Mouse (Mus musculus) activated CD4-positive, CD25-positive, alpha-beta regulatory T cell, adult 4 months (primary cell): ENCODE measurements around the gene Babam1. TPM values are rescaled to one million over a fixed set of nuclear protein-coding genes. Genes with fewer than 3 reads are reported as not detected.

Experiments used
- ATAC-seq: one replicate; pipeline ENCODE4 v1.8.0; 2017
- polyA plus RNA-seq, 2 experiments: library from polyadenylated mRNA; unstranded; fragments of 100-300 nt; shearing (Covaris generic); gene quantifications; one replicate each; pipeline ENCODE4 v1.2.1; 2017

The Babam1 gene
- polyA plus RNA-seq = 10 to 100 TPM; 59.2 to 67.9 TPM

DNA sequence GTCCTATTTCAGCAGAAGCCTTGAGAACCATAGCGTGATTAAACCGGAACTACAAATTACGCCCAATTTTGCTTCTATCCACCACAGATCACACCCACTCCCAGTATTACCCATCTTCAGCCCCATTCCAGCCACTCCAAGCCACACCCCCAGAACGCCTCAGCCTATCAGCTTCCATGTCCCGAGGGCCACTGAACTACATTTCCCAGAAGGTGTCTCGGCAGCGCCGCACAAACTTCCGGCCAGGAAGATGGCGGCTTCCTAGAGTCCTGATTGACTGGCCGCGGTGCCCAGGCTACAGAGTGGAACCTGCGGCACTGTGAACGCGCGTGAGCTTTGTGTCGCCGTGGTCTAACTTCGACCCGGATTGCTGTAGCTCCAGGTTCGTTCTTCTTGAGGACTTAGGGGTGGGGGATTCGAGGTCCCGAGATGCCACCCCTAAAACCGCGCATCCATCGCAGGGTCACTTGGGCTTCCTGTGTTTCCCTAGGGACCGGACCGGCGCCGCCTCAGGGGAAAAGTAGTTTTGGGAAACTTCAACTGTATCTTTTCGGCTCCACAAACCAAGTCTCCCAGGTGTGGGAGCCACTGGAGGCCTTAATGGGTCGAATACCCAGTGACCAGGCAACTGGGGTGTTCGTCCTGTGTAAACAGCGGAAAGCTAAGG, at the start of gene Babam1:
Gene Babam1, plus strand, starts transcription at position 223 of the 667 bp plus-strand sequence.
- peak; percentile 99 for ATAC-seq

GRCm38 (mm10) chr8:71351117-71351516, 45.5 kb upstream of the Babam1 start:
- ATAC-seq = no peak

DNA sequence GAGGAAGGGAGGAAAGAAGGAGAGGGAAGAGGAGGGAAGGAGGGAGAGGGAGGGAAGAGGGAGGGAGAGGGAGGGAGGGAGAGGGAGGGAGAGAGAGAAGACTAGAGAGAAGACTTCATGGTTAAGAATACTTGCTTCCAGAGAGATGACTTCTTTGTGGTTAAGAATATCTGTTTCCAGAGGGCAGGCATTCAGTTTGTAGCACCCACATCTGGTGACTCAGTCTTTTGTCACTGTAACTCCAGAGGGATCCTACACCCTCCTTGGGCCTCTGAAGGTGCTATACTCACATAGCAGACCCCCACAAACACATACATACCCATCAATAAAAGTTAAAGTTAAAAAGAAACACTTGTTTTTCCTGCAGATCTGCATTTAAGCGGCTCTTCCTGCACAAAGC, 45.1 kb upstream of the Babam1 start:
- ATAC-seq = no peak

DNA sequence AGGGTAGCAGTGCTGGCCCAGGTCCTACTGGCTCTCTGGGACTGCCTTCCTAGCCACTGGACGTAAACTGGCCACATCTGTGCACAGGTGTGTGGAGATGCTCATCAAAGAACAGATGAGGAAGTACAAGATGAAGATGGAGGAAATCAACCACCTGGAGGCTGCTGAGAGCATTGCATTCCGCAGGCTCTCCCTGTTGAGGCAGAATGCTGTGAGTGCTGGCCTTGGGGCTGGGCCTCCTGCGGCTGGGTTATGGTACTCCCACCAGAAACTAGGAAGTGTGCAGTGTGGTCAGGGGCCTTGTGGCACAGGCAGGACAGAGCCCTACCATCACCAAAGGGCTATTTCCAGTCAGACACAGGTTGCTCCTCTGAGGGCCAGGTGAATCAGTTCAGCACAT, 38.6 kb upstream of the Babam1 start:
- ATAC-seq = no peak

DNA sequence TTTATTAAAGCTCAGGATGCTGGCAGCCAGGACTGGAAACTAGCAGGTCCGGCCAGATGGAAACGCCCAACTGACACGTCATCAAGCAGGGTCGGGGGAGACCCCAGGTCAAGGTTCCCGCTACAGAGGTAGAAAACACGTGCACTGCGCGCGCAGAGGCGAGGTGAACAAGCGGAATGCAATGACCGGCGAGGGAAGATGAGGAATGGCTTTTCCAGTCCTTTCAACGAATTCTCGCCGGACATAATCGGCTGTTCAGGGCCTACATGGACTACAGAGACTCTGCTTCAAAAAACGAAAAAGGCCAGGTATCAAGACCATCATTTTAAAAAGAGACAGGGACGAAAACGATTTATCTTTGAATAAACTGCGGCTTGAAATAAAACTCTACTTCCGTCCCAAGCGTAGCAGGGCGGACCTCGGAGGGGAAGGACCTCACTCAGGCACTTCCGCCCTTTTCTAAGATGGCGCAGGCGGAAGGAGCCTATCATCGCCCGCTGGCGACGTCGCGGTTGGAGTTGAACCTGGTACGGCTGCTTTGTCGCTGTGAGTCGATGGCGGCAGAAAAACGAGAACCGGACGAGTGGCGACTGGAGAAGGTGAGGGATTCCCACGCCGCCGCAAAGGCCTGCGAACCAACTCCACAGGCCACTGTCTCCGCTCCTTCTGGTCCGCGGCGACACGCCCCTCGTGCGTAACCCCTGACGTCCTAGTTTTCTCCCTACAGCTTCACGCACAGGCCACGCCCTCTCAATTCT, 29.7 kb upstream of the Babam1 start, which contains the start of gene Use1:
Gene Use1, plus strand, starts transcription at position 78 of the 758 bp plus-strand sequence.
- peak; percentile 70 for ATAC-seq

DNA sequence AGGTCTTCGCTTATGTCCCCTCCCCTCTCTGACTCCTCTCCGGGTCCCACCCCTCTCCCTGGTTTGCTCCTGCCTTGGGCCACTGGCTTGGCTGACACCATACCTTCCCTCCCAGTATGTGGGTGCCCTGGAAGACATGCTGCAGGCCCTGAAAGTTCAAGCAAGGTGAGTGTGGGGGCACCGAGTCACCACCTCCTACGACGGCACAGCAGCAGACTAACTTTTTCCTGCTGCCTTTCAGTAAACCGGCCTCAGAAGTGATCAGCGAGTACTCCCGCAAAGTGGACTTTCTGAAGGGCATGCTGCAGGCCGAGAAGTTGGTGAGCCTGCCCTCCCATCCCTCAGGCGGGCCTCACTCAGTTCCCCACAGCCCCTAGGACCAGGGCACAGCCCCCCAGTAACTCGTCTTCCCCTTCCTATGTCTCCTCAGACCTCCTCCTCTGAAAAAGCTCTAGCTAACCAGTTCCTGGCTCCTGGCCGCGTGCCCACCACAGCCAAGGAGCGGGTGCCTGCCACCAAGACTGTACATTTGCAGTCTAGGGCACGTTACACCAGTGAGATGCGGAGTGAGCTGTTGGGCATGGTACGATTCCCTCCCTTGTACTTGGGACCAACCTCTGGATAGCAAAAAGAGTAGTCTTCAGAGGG, 29.0 kb upstream of the Babam1 start:
- ATAC-seq = no peak

DNA sequence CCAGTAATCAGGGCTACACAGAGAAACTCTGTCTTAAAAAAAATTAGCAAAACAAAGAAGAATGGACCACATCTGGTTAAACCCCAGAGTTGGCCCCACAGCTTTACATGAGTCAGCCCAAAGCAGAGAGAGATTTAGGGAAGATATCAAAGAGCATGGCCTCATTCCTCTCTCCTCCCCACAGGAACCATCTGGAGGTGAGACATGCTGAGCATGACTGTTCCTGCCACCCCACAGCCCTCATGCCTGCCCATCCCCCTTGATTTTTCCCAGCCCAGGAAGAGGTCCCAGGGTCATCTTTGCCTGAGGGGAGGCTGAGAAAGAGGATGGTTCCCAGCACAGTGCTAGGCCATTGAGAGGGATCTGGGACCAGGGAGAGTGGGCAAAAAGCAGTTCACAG, 28.3 kb upstream of the Babam1 start:
- no peak for ATAC-seq

DNA sequence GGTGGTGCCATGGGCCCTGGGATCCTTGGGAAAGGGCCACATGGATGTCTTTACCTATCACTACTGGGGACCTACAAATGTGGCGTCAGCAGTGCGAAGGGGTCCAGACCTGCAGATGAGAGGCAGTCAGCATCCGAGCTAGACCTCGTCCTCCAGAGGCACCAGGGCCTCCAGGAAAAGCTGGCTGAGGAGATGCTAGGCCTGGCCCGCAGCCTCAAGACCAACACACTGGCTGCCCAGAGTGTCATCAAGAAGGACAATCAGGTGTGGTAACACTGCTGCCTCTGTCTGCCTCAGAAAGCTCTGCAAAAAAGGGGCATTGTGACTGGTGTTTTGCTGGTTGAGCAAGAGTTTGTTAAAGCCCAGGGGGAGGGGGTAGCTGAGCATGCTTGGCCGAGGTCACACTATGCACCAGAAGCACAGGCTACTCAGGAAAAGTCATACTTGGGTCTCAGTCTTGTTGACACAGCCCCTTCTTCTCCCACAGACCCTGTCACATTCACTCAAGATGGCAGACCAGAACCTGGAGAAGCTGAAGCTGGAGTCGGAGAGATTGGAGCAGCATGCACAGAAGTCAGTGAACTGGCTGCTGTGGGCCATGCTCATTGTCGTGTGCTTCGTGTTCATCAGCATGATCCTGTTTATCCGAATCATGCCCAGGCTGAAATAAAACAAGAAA, 27.5 kb upstream of the Babam1 start:
- no peak for ATAC-seq

DNA sequence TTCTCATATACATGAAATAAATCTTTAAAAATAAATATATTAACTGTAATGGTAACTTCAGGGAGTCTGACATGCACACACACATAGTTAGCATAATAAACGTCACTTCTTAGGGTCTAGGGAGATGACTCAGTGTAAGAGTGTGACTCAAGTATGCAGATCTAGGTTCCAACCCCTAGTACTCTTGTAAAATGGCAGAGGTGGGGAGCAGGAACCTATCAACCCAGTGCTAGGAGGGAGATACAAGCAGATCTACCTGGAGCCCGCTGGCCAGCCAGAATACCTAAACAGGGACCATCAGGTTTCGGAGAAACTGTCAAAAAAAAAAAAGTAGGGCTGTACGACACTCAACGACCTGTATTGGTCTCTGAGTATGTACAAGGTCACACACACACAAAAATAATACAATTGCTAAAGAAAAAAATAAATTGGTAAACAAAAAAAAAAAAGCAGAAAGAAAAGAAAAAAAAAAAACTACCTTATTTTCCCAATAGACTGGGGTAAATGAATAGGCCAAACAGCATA, 25.9 kb upstream of the Babam1 start:
- ATAC-seq = no peak

GRCm38 (mm10) chr8:71371236-71371848, 25.3 kb upstream of the Babam1 start, which contains the start of gene Ocel1:
Gene Ocel1 (plus strand): TSS chr8:71371298.
- peak; percentile 81 for ATAC-seq

- ATAC-seq = no peak
Measured at GRCm38 (mm10) chr8:71372427-71372826, 24.2 kb upstream of the Babam1 start.

DNA sequence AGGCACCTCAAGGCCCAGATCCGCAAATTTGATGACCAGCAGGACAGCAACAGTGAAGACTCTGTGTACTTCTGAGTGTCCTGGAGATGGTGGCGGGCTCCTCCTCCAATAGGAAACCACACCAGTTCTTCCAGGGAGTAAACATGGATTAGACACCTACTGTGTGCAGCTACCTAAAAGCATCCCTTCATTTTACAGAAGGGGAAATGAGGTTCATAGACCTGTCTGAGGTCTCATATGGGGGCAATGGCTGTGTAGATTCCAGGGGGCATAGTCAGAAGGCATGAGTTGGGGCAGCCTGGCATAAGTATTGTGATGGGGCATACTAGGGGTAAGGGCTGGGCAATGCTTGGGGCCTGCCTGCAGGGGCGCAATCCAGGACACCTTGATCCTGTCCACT, 23.7 kb upstream of the Babam1 start:
- no peak for ATAC-seq

DNA sequence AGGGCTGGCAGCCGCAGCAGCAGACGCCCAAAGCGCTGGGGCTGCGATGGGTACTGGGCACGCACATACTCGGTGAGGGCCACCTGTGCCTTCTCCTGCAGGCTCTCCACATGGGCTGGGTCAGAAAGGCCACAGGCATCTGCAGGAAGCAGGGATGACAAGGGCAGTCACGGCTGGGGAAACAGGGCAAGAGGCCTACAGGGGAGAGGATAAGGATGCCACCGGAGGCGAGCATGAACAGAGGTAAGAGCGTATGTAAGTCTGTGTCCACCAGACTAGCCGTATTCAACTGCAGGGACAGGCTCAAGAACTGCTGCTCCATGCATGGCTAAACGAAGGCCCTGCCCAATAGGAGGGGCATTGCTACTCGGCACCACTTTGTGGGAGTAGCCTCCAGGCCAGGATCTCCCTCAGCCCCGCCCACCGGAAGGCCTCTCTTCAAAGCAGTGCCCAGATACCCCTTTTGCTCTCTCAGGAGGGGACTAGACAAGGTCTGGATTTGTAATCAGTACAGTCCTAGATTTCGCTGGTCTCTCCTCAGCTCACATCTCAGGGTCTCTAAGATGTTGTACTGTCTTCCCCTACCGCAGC, 21.9 kb upstream of the Babam1 start:
- no peak for ATAC-seq

GRCm38 (mm10) chr8:71375581-71376422, 20.9 kb upstream of the Babam1 start:
- ATAC-seq = no peak

- no peak for ATAC-seq
Measured at GRCm38 (mm10) chr8:71376423-71377030, 20.1 kb upstream of the Babam1 start.

DNA sequence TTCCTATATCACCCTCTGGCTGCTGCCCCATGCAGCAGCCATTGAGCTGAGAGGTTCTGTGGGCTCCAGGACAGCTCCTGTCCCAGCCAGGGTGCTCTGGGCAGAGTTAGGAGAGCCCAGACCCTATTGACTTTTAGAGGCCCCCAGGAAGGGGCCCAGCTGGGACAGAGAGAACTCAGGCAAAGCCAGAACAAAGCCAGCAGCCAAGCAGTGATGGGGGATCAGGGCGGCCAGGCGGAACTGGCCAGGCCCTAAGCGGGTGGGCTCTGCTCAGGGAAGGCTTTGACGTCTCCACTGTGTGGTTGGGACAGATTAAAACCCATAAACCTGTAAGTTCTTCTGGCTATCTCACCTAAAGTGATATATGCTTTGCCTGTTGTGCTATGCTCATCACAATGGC, 17.7 kb upstream of the Babam1 start:
- ATAC-seq = no peak

GRCm38 (mm10) chr8:71379512-71380075, 17.1 kb upstream of the Babam1 start:
- no peak for ATAC-seq

GRCm38 (mm10) chr8:71380178-71381171, 16.2 kb upstream of the Babam1 start:
- ATAC-seq = no peak
